Mouse (Mus musculus) erythroblast, embryonic 14.5 days (primary cell): ENCODE results near the gene Itgam.

Source experiments
- GATA1 ChIP-seq: IDR thresholded peaks from 2 replicates; pipeline ENCODE4 v1.6.1; 2012; ENCODE audit warnings: low read length, inconsistent platforms, mixed read lengths
- TAL1 ChIP-seq: IDR thresholded peaks from 3 replicates; pipeline ENCODE4 v1.6.1; 2012; ENCODE audit warnings: low read length, inconsistent platforms, mixed read lengths

GRCm38 (mm10) chr7:128133596-128133995 is 71.2 kb downstream of the Itgam start:
- TF ChIP-seq GATA1 = no peak
- TF ChIP-seq TAL1 = no peak
